Mouse (Mus musculus) lung, embryonic 14.5 days (tissue): ENCODE results near the gene Slc5a12. TPM values are rescaled to one million over a fixed set of nuclear protein-coding genes. Genes with fewer than 3 reads are reported as not detected.

Source experiments
- ATAC-seq: fragments of 200-750 bp; cut with Nextera tagmentation; 2 replicates; pipeline ENCODE4 v1.8.0; 2017; ENCODE audit warnings: mild to moderate bottlenecking, moderate TSS enrichment, moderate library complexity; ENCODE audit not compliant: insufficient read depth
- DNase-seq: peaks from one replicate; pipeline ENCODE4 v3.0.0-alpha.2; 2015
- H3K27ac ChIP-seq: fragments of 300-500 bp; sonication (generic); 2 replicates; pipeline ENCODE4 v1.5.1; 2014; ENCODE audit warnings: low read depth, mild to moderate bottlenecking, moderate library complexity
- H3K27me3 ChIP-seq: fragments of 300-500 bp; sonication (generic); 2 replicates; pipeline ENCODE4 v1.6.1; 2014; ENCODE audit warnings: low read length, control low read depth; ENCODE audit not compliant: insufficient read depth
- H3K36me3 ChIP-seq: fragments of 300-500 bp; sonication (generic); 2 replicates; pipeline ENCODE4 v1.6.1; 2014; ENCODE audit warnings: control low read depth; ENCODE audit not compliant: insufficient read depth
- H3K4me1 ChIP-seq: fragments of 300-500 bp; sonication (generic); 2 replicates; pipeline ENCODE4 v1.6.1; 2014; ENCODE audit warnings: antibody characterized with exemption, control low read depth; ENCODE audit not compliant: insufficient read depth
- H3K4me2 ChIP-seq: fragments of 300-500 bp; sonication (generic); 2 replicates; pipeline ENCODE4 v1.6.1; 2014; ENCODE audit warnings: mild to moderate bottlenecking
- H3K4me3 ChIP-seq: fragments of 300-500 bp; sonication (generic); 2 replicates; pipeline ENCODE4 v1.5.1; 2014; ENCODE audit warnings: low read depth, low read length
- H3K9ac ChIP-seq: fragments of 300-500 bp; sonication (generic); 2 replicates; pipeline ENCODE4 v1.6.1; 2014
- H3K9me3 ChIP-seq: fragments of 300-500 bp; sonication (generic); 2 replicates; pipeline ENCODE4 v1.6.1; 2016; ENCODE audit warnings: low read depth, low read length, control low read depth
- CTCF ChIP-seq: IDR thresholded peaks from 2 replicates; pipeline ENCODE4 v1.5.1; 2016; ENCODE audit warnings: antibody characterized with exemption, low read depth
- WGBS: fragments of 180-500 bp; shearing (Covaris S2); extraction: QIAGEN DNeasy Blood & Tissue Kit; methylation state at CpG from one replicate; pipeline ENCODE4 v1.1.7; 2014; 5-methylcytosine and 5-hydroxymethylcytosine counted together
- polyA plus RNA-seq: library from polyadenylated mRNA; unstranded; fragments of >200 nt; fragmentation: Nextera tagmentation; extraction: Ambion mirVana; gene quantifications from 2 replicates; pipeline ENCODE4 v1.2.1, GENCODE M21; 2014

Slc5a12 gene
- not detected in 2 replicates for polyA plus RNA-seq

DNA sequence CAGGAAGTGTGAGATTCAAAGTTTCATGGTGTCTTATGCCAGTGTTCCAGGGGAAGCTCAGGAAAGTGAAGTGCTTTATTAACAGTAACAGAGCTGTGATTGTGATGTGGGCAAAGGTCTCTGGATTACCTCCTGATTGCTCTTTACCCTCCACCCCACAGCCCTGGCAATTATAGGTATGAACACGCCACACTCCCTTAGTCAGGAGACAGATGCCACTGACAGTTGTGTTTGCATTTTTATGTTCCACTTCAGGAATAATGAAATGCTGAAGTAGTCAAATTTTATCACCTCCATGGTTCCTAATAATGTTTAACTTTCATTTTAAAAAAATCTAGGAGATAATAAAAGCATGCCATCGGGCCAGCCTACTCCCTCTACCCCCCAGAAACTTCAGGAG lies at the start of gene Slc5a12:
Gene Slc5a12 (plus strand): TSS at position 367 of the 400 bp plus-strand sequence.
- Histone ChIP-seq H3K27me3 (no peaks in the 10 kb centered on the region), H3K9ac (no peak within 1 kb of the TSS), H3K36me3 (no peaks in the 10 kb centered on the region), H3K4me3 (no peak within 1 kb of the TSS), H3K27ac (no peak within 1 kb of the TSS), H3K9me3 (no peaks in the 10 kb centered on the region), H3K4me1 (no peaks in the 10 kb centered on the region), H3K4me2 (no peak within 1 kb of the TSS)
- no peak for ATAC-seq
- no peak for DNase-seq
- TF ChIP-seq CTCF = no peak
- 60% methylated on average over 2 of the region's 2 CpGs for WGBS

DNA sequence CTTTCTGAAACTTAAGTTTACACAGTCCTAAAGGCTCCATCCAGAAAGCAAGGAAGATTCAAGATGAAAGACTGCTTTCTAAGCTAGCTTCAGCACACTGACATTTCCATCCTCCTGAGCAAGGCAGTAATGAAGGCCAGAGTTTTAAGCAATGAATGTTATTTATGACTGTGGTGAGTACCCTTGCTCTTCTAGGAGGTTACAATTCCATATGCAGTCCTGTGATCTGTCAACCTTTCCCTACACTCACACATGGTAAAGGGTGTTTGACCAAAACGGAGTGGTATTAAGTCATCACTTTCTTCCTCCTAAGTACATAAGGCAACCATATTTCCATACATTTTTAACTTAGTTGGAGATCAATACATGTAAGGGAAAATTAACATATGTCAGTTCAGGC lies 41.0 kb upstream of the Slc5a12 start:
- H3K4me3 ChIP-seq = no peak overlapping the region
- WGBS = 83% methylated on average over 1 of the region's 1 CpGs
- H3K9me3 ChIP-seq = no peaks in the 10 kb centered on the region
- H3K27ac ChIP-seq = no peak overlapping the region
- H3K9ac ChIP-seq = no peak overlapping the region
- no peaks in the 10 kb centered on the region for H3K4me1 ChIP-seq
- no peaks in the 10 kb centered on the region for H3K27me3 ChIP-seq
- H3K36me3 ChIP-seq = no peaks in the 10 kb centered on the region
- no peak for DNase-seq
- no peak for ATAC-seq
- H3K4me2 ChIP-seq = no peak overlapping the region
- TF ChIP-seq CTCF = no peak

DNA sequence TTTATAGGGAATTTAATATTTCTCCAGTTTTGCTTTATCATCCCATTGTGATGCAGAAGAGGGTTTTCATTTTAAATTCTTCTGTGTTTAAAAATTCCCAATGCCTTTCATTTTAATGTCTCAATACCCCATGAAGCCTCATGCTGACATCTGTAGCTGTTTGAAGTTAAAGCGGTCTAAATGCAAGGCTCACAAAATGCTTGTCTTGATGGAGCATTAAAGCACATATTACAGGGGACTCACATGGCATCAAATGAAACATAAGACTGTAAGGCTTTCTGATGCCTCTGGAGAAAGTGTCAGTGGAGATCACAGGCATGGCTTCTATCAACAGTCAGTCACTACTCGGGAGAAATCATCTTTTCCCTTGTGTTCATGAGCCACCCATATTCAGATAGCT lies 34.5 kb upstream of the Slc5a12 start:
- no peaks in the 10 kb centered on the region for H3K9me3 ChIP-seq
- no peaks in the 10 kb centered on the region for H3K4me1 ChIP-seq
- TF ChIP-seq CTCF = no peak
- 58% methylated on average over 2 of the region's 2 CpGs for WGBS
- DNase-seq (no peak), ATAC-seq (no peak)
- H3K9ac ChIP-seq = no peak overlapping the region
- no peak overlapping the region for H3K4me2 ChIP-seq
- H3K4me3 ChIP-seq = no peak overlapping the region
- no peaks in the 10 kb centered on the region for H3K27me3 ChIP-seq
- H3K27ac ChIP-seq = no peak overlapping the region
- no peaks in the 10 kb centered on the region for H3K36me3 ChIP-seq

DNA sequence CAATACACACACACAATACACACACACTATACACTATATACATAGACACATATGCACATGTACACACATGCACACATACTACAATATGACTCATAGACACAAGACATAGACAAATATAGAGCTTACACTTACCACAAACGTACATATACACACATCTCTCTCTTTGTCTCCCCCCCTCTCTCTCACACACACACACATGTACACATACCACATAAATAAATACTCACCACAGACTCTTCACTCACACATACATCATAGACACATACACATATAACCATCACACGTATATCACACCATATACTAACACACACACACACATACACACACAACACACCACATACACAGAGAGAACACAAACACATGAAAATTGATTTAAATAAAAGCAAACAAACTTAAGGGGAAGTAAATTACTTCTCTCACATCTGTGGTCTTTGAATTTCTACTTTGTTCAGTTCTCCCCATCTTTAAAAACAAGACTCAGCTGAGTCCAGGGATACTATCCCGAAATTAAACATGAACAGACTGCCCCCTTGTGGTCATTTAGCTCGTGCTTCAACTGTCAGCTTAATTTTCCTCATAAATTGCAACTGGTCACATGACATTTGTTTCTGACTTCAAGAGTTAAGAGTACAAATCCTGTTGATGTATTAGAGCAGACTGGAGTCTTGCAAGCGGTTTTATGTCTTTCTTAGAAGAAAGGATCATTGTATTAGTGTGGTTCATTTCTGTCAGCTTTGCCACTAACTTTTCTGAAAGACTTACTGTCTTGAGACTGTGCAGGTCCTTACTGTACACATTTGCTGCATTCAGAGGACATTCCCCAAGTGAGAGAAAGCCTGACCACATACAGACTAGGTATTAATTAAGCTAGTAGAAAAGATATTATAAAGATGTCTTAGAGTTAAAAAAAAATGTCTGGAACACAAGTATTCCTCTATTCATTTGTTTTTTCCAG lies 32.1 kb upstream of the Slc5a12 start:
- Histone ChIP-seq H3K27me3 (no peaks in the 10 kb centered on the region), H3K4me1 (no peaks in the 10 kb centered on the region), H3K9ac (no peak overlapping the region), H3K36me3 (no peaks in the 10 kb centered on the region), H3K4me3 (no peak overlapping the region), H3K9me3 (no peaks in the 10 kb centered on the region), H3K27ac (no peak overlapping the region), H3K4me2 (no peak overlapping the region)
- DNase-seq (peak; percentile 96), ATAC-seq (peak; percentile 87)
- peak; percentile 77 for TF ChIP-seq CTCF
- 25% methylated on average over 5 of the region's 5 CpGs for WGBS

DNA sequence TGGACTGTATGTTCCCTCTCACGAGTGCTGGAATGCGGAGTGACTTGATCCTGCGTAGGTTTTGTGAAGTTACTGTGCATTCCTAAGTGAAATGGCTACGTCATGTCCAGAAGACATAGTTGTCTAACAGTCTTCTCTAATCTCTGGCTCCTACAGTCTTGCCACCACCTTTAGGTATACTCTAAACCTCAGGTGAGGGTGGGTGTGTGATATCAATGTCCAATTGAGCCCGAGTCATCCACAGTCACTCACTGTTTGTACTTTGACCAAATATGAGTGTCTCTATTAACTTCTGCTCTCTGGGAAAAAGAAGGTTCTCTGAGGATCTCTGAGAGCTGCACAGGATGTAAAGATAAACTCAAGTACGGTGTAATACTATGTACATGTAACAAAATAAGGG lies 10.4 kb upstream of the Slc5a12 start:
- WGBS = 73% methylated on average over 6 of the region's 6 CpGs
- no peaks in the 10 kb centered on the region for H3K36me3 ChIP-seq
- H3K9me3 ChIP-seq = no peaks in the 10 kb centered on the region
- H3K27ac ChIP-seq = no peak overlapping the region
- no peaks in the 10 kb centered on the region for H3K27me3 ChIP-seq
- TF ChIP-seq CTCF = no peak
- ATAC-seq = no peak
- H3K4me3 ChIP-seq = no peak overlapping the region
- DNase-seq = no peak
- no peaks in the 10 kb centered on the region for H3K4me1 ChIP-seq
- H3K9ac ChIP-seq = no peak overlapping the region
- H3K4me2 ChIP-seq = no peak overlapping the region

DNA sequence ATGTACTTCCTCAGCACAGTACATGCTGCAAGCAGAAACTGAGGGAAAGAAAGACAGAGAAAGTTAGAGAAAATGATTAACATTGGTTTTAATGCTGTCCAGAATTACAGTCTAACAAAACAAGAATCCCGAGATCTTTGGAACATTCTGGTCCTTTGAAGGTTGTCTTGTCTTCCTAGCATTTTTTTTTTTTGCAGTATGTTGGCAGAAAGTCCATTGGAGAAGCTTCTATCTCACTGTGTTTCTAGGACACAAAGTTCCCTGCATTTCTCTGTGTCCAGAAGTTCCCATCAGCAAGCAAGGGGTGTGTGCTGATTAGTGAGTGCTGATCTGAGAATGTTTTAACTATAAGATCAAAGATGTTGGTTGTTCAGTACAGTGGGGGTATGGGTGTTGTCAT lies 7.1 kb upstream of the Slc5a12 start:
- WGBS = 57% methylated on average over 1 of the region's 1 CpGs
- Histone ChIP-seq H3K9me3 (no peaks in the 10 kb centered on the region), H3K27ac (no peak overlapping the region), H3K9ac (no peak overlapping the region), H3K27me3 (no peaks in the 10 kb centered on the region), H3K36me3 (no peaks in the 10 kb centered on the region), H3K4me2 (no peak overlapping the region), H3K4me3 (no peak overlapping the region), H3K4me1 (no peaks in the 10 kb centered on the region)
- TF ChIP-seq CTCF = no peak
- ATAC-seq (no peak), DNase-seq (no peak)

DNA sequence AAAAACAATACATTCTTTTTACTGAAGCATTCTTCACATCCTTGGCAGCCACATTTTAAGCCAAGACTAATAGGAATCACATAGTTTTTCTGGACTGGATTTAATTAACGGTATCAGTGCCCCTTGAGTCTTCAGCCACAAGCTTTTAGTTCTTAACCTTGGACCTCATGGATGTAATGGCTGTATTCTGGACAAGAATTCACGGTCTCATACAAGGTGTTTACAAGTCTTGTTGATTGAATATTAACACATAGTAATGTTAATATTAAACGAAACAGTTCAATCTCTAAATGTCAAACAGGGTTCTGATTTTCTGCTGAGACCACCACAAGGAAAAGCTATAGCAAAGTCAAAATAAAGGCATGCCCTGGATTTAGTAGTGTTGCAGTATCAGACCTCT lies 4.8 kb upstream of the Slc5a12 start:
- no peaks in the 10 kb centered on the region for H3K9me3 ChIP-seq
- no peaks in the 10 kb centered on the region for H3K4me1 ChIP-seq
- DNase-seq (no peak), ATAC-seq (no peak)
- H3K27me3 ChIP-seq = no peaks in the 10 kb centered on the region
- WGBS = 72% methylated on average over 3 of the region's 3 CpGs
- no peak overlapping the region for H3K4me3 ChIP-seq
- no peak overlapping the region for H3K4me2 ChIP-seq
- no peak overlapping the region for H3K9ac ChIP-seq
- no peak overlapping the region for H3K27ac ChIP-seq
- no peak for TF ChIP-seq CTCF
- H3K36me3 ChIP-seq = no peaks in the 10 kb centered on the region
